Mouse (Mus musculus) 3134 (cell line): Measurements from ENCODE around the gene 1700122O11Rik.

ENCODE experiments used
- DNase-seq: peaks from one replicate; pipeline ENCODE4 v3.0.0-alpha.2; 2011; ENCODE audit warnings: low spot score; ENCODE audit not compliant: insufficient read length; ENCODE audit errors: extremely low read depth

1700122O11Rik gene

DNA sequence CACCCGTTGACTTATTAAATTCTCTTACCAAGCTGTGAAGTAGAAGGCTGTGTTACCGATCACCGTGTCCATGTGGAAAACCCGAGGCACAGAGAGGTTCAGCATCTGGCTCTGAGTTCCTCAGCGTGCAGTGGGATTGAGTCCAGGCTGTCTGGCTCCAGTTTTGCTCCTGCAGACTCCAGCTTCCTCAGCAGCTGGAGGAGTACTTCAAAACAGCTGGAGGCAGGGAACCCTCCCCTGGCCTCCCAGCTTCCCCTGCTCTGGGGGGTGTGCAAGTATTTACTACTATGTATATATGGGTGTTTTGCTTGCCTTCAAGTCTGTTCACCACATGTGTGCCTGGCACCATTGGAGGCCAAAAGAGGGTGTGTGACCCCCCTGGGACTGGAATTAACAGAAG lies 9.8 kb downstream of the 1700122O11Rik start:
- DNase-seq: no peak

DNA sequence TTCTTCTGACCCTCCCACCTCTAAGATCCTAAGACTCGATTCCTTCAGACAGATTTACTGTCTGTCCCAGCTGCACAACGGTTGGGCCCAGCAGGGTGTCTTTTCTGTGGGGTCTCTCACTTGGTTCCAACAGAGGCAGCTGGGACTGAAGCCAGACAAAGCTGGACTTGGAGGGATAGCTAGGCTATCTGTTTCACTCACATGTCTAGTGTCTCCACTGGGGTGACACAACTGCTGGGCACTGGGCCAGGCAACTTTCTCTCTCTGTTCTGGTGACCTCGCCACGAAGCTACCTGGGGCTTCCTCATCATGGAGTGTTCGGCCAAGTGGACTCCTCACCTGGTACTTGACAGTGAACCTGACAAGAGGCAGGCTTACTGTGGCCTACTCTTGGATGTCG lies 10.4 kb downstream of the 1700122O11Rik start:
- DNase-seq: no peak

DNA sequence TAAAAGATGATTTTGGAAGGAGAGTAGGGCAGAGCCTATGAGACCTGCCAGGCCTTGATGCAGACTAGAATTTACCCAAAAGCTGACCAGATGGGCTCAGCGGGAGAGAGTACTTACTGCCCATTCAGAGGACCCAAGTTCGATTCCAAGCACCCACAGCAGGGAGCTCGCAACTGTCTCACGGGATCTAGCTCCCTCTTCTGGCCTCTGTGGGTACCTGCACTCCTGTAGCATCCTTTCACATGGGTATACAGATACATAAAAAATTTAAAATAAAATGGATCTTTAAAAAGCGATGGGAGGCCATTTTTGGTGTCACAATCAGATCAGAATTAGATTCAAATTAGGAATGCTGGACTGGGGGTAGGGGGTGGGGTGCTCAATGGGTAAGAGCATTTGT lies 11.1 kb downstream of the 1700122O11Rik start:
- DNase-seq: no peak

DNA sequence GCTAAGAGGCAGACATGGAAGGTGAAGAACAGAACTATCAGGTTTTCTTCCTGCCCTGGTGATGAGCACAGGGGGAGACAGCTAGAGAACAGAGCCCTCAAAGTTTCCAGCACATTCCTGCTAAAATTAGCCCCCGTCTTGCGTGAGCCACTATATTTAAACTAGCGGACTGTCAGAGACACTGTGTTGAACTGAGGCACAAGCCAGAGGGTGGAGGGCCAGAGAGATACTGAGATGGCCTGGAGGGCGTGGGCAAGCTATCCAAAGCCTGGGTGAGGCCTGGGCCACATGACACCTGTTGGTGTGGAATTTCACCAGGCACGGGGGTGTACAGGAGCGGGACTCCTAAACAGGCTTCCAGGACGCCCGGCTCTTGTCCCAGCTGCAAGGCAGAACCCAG lies 14.0 kb downstream of the 1700122O11Rik start:
- DNase-seq: no peak

DNA sequence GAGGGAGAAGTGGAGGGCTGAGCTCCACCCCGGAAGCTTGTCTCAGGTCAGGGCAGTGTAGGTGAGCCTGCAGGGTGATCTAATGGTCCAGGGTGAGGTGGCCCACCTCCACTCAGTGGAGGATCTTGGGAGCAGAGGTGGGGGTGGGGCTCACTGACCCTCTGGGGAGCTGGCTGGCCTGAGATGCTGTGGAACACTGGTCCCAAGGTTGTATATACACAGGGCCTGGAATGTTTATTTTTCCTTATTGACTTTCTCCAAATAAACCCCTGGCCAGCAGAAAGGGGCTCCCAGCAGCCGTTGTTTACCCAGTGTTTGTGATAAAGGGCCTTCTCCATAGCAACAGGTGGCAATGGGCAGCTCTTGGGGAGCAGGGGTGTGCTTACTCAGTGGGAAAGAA lies 18.5 kb downstream of the 1700122O11Rik start:
- no peak for DNase-seq

DNA sequence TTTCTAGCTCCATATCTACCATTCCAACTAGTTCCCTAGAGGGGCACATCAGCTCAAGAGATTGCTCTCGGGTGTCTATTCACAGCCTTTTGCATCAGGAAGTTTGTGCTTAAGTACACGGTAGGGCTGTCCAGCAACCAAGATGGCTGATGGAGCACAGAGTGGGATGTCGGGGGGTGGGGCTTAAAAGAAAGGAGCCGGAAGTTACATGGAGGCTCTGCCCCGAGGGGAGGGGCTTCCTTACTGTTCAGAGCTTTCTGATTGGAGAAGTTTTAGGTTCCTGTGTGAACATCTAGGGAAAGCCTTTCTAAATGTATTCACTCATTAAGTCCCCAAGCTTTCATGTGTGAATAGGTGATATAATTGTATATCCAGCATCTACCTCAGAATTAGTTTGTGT lies 21.5 kb downstream of the 1700122O11Rik start:
- no peak for DNase-seq

DNA sequence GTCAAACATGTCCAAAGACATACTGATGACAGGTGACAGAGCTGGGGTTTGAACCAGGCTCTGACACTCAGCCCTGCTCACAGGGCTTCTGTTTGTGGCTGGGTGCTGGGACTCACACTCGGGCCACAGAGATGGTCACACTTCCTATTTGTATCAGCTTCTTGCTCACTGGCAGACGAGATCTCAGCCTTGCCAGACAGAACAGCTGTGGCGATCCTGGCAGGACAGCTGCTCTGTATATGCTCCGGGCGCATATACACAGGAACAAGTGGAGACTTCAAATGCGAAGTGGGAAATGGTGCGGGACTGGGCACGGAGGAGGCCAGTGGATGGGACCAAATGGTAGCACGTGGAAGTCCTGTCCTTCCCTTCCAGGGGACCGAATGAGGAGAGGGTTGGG lies 25.5 kb downstream of the 1700122O11Rik start:
- DNase-seq: no peak

DNA sequence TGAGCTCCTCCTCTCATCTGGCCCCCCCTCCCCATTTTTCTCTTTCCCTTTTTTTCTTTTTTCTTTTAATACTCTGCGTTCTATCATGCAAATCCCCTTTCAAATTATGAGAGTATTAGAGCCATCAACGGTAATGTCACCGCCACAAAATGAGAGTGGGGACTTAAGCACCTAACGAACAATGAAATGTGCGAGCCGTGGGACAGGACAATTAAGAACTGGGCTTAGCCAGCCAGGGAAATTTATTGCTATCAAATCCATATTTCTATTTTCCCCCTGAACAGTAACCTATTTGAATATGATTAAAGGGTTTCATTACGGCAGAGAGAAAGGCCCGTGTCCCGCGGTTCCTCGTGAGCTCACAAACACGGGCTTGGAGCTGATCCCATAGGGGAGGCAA lies 27.0 kb downstream of the 1700122O11Rik start:
- DNase-seq: no peak

DNA sequence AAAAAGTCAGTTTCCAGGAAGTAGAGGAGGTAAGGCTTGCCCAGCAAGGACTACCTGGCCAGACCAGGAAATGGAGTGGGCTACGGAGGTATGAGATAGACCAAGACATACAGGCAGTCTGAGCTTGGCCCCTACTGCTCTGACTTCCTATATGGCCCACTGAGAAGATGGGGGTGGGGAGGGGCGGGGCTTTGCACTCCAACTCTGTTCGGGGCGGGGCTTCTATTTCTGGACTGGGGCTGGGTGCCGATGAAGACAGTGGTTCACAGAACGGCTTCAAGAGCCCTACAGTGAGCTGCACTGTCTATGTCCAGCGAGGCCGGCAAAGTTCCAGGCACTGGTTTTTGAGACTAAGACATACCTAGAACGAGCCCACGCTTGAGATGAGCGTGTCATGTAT lies 27.8 kb downstream of the 1700122O11Rik start:
- no peak for DNase-seq

DNA sequence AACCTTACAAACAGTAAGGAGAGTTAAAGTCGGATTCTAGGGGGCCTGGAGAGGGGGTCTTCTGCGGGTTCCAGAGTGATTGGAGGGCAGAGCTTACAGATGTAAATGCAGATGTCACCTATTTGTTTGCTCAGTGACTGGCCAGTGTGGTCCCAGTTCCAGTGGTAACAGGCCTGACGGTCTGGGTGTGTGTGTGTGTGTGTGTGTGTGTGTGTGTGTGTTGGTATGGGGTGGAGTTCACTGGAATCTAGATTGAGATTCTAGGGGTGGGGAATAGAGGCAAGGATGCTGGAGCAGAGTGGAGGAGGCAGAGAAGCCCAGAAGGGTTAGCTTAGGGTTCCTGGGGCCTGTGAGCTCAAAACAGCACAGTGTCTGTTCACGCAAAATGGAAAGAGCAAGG lies 32.3 kb downstream of the 1700122O11Rik start:
- DNase-seq: no peak

DNA sequence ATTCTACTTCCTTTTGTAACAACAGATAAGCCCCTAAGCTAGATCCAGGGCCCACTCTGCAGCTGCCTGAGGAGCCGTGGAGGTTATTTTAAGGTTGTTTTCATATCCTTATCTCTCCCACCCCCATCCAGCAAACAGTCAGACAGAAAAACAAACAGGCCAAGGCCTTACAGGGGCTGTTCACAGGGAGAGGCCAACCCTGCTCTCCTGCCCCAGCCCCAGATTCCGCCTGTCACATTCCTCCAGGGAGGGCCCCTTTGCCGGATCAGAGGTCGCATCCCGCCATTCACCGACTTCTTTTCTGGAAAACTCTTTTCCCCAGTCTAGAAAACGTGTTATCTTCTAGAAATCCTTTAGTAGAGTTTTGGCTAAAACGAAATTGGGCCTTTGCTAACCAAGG lies 33.0 kb downstream of the 1700122O11Rik start:
- no peak for DNase-seq

DNA sequence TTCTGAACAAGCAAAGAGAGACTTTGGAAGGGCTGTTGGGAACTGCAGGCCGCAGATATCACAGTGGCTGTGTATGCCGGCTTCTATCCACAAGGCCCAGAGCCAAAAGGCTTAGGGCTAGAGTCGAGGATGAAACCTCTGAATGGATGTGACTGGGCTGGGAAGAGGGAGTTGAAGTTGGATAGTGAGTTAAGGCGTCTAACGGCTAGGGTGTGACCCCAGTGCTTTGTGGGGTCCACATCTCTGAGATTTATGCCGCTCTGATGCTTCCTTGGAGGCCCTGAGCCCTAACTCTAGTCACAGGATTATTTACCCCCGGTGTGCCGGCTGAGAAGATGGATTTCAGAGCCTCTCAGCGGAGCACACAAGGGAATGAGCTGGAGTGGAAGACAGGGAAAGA lies 33.5 kb downstream of the 1700122O11Rik start:
- no peak for DNase-seq

DNA sequence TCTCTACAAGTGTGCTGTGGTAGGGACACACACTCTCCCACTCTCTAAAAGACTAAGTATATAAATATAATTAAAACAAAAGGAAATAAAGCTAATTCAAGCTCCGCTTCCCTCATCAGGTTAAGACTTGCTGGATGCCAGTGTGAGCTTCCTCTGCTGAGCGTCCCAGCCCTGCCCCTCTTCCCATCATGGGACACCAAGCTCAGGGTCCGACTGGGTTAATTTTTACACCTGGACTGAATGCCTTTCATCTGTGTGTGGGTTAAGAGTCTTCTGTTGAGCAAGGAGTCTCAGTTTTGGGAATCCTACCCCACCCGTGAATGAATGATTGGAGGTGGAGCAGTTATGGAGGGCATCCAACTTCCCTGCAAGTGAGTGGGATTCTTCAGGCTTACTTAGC lies 35.6 kb downstream of the 1700122O11Rik start:
- DNase-seq: no peak

DNA sequence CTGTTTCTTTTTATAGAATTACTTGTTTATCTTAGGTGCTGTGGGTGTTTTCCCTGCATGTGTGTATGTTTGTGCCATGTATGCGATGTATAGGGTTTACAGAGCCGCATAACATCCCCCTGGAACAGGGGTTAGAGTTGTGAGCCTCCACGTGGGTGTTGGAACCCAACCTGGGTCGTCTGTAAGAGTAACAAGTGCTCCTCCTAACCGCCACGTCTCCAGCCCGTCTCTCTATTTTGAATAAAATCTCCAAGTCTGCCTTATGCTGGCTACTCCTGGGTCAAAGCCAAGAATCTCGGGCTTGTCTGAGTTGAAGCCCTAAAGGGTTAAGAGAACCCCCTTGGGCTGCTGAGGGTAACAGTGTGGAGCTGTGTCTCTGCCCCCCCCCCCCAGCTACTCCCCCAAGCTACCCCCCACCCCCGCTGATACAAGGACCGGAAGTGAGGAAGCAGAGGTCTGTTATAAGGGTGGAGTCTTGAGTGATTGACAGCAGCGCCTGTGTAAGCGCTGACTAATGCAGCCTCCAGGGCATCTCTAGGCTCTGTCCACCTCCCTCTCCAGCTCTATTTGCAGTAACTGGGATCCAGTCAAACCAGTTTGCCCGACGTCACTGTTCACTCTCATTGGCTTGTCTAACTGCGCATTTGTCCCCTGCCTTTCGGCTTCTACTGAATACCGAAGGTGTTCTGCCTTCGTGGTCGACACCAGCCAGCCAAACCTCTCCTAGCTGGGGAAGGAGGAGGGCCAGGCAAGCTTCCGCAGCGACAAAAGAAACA lies 36.3 kb downstream of the 1700122O11Rik start:
- DNase-seq: peak; percentile 71

DNA sequence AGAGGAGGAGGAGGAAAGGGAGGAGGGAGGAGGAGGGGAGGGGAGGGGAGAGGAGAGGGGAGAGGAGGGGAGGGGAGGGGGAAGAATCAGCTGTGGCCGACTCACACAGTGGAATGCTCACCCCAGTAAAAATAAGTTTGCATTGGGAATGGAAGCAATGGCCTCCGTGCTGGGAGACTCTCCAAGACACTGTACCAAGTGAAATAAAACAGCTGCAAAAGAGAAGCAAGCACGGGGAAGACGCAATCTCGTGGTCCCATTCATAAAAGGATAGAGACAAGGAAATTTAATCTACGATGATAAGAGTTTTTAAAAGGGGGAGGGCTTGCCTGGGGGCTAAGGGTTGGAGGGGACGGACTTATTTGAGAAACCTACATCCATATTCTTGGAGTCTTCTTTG lies 36.9 kb downstream of the 1700122O11Rik start:
- no peak for DNase-seq

DNA sequence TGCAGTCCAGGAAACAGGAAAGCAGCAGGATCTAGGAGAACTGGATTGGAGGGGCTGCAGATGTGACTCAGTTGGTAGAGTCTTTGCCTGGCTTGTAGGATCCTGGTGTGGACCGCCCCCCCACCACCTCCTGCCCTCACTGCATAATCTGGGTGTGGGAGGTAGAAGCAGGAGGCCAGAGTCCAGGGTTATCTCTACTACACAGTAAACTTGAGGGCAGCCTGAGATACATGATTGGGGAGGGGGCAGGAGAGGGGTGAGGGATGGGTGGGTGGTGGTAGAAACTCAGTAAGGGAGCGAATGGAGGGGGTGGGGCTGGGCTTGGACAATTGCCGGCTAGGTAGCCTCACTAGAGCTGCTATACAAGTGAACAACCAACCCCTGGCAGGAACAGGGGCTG lies 38.3 kb downstream of the 1700122O11Rik start:
- DNase-seq: no peak

DNA sequence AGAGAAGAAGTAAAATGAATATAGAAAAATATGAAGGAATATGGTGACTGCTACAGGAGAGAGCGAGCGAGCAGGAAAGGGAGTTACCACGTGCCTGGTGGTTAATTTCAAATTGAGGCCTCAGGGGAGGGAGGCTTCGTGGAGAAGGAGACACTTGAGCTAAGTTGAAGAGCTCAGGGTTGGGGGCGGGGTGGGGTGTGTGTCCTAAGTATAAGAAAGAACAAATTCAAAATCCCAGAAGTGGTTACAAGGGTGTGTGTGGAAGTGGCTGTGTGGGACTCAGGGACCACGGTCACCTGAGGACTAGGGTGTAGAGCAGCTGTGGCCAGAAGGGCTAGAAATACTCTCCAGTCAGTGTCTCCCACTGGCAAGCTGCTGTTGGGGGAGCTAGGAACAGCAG lies 38.7 kb downstream of the 1700122O11Rik start:
- no peak for DNase-seq

DNA sequence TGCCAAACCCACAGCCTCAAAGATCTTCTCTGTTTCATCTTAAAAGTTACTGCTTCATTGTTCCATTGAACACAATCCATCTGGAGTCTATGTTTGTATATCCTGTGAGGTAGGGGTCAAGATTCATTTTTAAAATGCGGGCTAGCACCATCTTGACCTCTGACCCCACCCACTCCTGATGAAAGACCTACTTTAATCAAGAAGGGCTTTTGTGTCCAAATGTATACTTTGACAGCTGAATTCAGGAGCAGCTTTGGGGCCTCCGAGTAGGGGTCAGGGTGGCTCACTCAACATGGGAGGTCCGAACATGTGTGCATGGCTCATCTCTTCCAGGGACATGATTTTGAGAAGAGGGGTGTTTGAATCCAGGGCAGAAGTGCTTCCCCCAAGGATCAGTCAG lies 40.3 kb downstream of the 1700122O11Rik start:
- DNase-seq: no peak

DNA sequence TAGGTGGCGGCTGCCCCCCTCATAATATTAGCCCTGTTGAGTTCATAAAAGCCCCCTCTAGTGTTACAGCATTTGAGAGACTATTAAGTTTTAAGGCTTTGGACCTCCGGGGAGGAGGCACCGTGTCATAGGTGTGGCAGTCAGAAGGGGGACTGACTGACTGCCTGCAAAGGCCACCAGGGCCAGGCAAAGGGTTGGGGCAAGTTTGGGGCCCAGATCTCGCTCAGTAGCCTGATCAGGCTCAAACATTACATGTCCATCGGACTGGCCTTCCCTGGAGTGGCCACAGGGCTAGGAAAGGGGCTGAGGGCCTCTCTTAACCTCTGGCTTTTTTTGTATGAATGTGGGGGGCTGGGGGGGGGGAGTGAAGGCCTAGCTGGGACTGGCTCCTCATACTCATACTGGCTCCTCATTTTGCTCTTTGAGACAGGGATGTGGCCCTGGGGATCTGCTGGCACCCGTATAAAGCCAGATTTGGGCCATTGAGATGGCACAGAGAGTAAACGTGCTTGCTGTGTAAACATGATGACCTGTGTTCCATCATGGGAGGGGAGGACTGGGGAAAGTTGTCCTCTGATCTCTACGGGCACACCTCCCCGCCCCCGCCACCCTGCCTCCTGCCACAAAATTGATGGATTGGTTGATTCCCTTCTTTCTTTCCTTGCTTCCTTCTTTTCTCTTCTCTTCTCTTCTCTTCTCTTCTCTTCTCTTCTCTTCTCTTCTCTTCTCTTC lies 47.5 kb downstream of the 1700122O11Rik start:
- DNase-seq: no peak

DNA sequence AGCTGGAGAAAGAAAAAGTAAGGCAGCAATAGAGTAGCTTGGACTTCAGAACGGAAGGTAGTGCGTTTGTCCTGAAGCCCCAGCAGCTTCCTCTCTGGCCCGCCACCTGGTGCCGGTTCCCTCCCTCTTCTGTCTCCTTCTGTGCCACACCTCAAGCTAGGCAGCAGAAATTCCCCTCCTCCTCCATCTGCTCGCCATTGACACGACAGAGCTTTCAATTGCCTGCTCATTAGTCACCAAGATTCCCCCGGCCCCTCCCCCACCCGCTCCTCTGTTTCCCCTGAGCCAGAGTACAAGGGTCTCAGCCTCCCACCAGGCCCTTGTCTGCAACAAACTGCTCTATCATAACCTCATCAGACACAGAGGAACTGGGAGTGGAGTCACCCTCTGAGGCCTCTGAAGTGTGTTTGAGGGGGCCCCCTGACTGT lies 48.1 kb downstream of the 1700122O11Rik start:
- DNase-seq: no peak

DNA sequence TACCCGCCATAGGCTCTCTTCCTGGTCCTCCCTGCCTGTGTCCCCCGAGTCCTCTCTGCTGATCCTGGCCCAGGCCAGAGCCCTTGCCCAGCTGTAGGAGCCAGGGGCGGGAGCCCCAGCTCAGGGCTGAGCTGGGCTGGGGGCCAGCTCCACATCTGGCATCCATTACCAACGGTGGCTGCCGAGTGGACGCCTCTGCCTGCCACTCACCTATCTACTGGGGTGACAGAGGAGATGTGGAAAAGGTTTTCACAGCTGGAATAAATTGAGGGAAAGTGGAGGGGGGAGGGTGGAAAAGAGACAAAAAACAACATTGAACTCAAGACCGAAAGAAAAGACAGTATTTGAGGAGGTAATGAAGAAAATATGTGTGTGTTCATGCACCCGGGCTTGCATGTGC lies 49.3 kb downstream of the 1700122O11Rik start:
- peak; percentile 50 for DNase-seq

DNA sequence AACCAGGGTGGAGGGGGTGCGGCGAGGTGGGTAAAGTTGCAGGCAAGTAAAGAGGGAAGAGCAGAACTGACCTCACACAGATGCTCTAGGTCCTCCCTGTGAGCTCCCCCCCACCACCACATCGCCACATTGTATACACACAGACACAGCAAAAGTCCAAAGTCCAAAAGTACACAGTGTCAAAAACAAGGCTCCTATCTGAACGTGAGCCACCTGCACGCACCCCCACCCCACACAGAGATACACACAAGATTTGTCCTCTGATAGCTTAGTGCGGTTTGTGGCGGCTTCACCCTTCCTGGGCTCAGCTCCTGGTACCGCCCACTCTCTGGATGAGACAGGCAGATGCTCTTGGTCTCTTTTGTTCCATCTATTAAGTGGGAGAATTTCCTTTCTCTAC lies 50.0 kb downstream of the 1700122O11Rik start:
- DNase-seq: no peak
